Comparison of ENCODE assay signal across 11 mouse cellular contexts in the genomic region with DNA sequence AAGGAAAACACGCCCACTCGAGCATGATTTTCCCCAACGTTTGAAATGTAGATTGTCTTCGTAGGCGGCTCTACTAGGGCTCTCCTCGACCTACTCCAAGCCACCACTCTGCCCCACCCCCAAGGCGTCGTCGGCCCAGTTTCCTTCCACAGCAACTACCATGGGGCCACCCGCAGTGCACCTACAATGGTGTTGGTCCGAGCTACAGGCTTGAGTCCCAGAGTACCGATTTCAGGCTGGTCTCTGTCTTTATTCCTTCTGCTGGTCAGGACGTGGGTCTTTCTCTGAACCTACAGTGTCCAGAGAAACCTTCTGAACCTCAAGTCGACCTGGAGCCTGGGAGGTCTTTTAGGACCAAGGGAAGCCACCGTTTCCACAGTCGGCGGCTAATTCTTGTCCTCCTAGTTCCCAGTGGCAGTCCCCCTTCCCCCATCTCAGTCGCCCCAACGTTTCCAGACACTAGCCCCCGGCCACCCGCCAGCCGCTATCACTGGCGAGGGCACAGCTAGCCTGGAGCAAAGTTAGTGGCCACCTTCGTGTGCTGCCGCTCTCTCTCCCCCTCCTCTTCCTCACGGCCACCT. TPM values are rescaled to one million over a fixed set of nuclear protein-coding genes. Genes with fewer than 3 reads are reported as not detected.
DNase-seq lines count a peak whose midpoint lies in the region; ATAC-seq lines count a peak whose summit lies in the region.
"Had no signal": no experiment of that assay in that cellular context is flagged by ENCODE, and none has a peak within 500 bp of the region (broad histone marks: within the 10 kb centered on the region; RNA-seq: fewer than 3 reads in every experiment).

No protein-coding gene starts in this region.

- ATAC-seq in embryonic facial prominence, embryonic 14.5 days (ENCODE audit: low read depth): no peak

- intact Hi-C loops in left cerebral cortex, postnatal 36 days (cut with DNase I): loop anchor here (2.0 to 5.0 kb wide), 4 partner anchors 43 to 288 kb away; no protein-coding TSS in a partner anchor

- peak overlapping the region; percentile 75 for H3K4me3 ChIP-seq in heart, embryonic 10.5 days
- peak overlapping the region; percentile 55 for H3K4me3 ChIP-seq in embryonic facial prominence, embryonic 14.5 days (ENCODE audit: low read depth, low read length)

- H3K27ac ChIP-seq in heart, embryonic 10.5 days: peak overlapping the region; percentile 75
- no peak overlapping the region for H3K27ac ChIP-seq in embryonic facial prominence, embryonic 14.5 days (replicated peaks; ENCODE audit: low read depth, low read length)

- H3K9me3 ChIP-seq in heart, embryonic 10.5 days: no peaks in the 10 kb centered on the region
- no peaks in the 10 kb centered on the region for H3K9me3 ChIP-seq in embryonic facial prominence, embryonic 14.5 days (ENCODE audit: control insufficient read depth, low read length)

- peaks cover 24% of the 10 kb centered on the region for H3K4me1 ChIP-seq in heart, embryonic 10.5 days
- H3K4me1 ChIP-seq in embryonic facial prominence, embryonic 14.5 days (ENCODE audit: control insufficient read depth, insufficient read depth, low read length): no peaks in the 10 kb centered on the region

- peaks cover 55% of the 10 kb centered on the region for H3K27me3 ChIP-seq in heart, embryonic 10.5 days (ENCODE audit: insufficient read depth, poor library complexity, severe bottlenecking)
- H3K27me3 ChIP-seq in embryonic facial prominence, embryonic 14.5 days (replicated peaks; ENCODE audit: control insufficient read depth, insufficient read depth, low read length): peaks cover 47% of the 10 kb centered on the region
- H3K27me3 ChIP-seq: CH12.LX had no signal

- peak overlapping the region; percentile 59 for H3K9ac ChIP-seq in embryonic facial prominence, embryonic 14.5 days (ENCODE audit: low read depth, low read length)

- WGBS in heart, embryonic 10.5 days: 1% methylated on average over 26 of the region's 26 CpGs
- 2% methylated on average over 26 of the region's 26 CpGs for WGBS in embryonic facial prominence, embryonic 14.5 days

- H3K4me2 ChIP-seq in embryonic facial prominence, embryonic 14.5 days (ENCODE audit: low read depth, low read length): peak overlapping the region; percentile 96

- DNase-seq in heart, embryonic 10.5 days (ENCODE audit: low spot score): no peak
- no peak for DNase-seq in heart, adult 9 months (ENCODE audit: low spot score in 2 of 2)
- DNase-seq in WW6 (ENCODE audit: low read depth, low spot score): peak; percentile 39
- peak; percentile 7 for DNase-seq in embryonic facial prominence, embryonic 14.5 days (ENCODE audit: low spot score)
- DNase-seq in left cerebral cortex, postnatal 36 days (ENCODE audit: low spot score in 2 of 2): peak; percentile 37 to 50
- DNase-seq in right cerebral cortex, postnatal 10 days (ENCODE audit: low spot score in 2 of 2): peak; percentile 43 to 53
- DNase-seq in adrenal gland, adult 18-20 months (ENCODE audit: low spot score in 2 of 2): no peak
- no peak for DNase-seq in lung, postnatal 10 days

- H3K36me3 ChIP-seq in heart, embryonic 10.5 days: no peaks in the 10 kb centered on the region
- no peaks in the 10 kb centered on the region for H3K36me3 ChIP-seq in embryonic facial prominence, embryonic 14.5 days (ENCODE audit: control insufficient read depth, insufficient read depth, low read length)

RNA-seq across cellular contexts. Expression of a gene that starts 1.0 kb away (rescaled TPM):
- 0.28 TPM in 1 of 2 replicates, not detected in the other for polyA plus RNA-seq in heart, embryonic 10.5 days (2016; fragmentation: Nextera tagmentation; extraction: Ambion mirVana)
- not detected in 2 replicates for polyA plus RNA-seq in embryonic facial prominence, embryonic 14.5 days (2014; fragmentation: Nextera tagmentation; extraction: Ambion mirVana)
- total RNA-seq in left cerebral cortex, postnatal 36 days (2021): 1 to 10 TPM; 1.5 to 2.1 TPM
- not detected for total RNA-seq in adrenal gland, adult 18-20 months (2021)
- total RNA-seq: CH12.LX; gastrocnemius, postnatal 4 days had no signal
- polyA plus RNA-seq: spleen, adult 2 months had no signal

RNA-seq across cellular contexts. Expression of a gene that starts 1.0 kb away (rescaled TPM):
- 2.2 and 2.5 TPM in 2 replicates for polyA plus RNA-seq in heart, embryonic 10.5 days (2016; fragmentation: Nextera tagmentation; extraction: Ambion mirVana)
- polyA plus RNA-seq in embryonic facial prominence, embryonic 14.5 days (2014; fragmentation: Nextera tagmentation; extraction: Ambion mirVana): 6.9 and 7.4 TPM in 2 replicates
- 10 to 100 TPM; 59.2 to 67.5 TPM for total RNA-seq in left cerebral cortex, postnatal 36 days (2021)
- total RNA-seq in adrenal gland, adult 18-20 months (2021): 1 to 10 TPM in 1 of 2 experiments, under 1 TPM in 1; 0.86 to 1.3 TPM
- total RNA-seq: CH12.LX had no signal
- polyA plus RNA-seq: spleen, adult 2 months had no signal

Comparison
In these comparisons a context has a peak if more than half of its experiments do, and no peak if none do; other contexts are left out.
1. DNase-seq: peak in WW6 (single experiment), embryonic facial prominence, embryonic 14.5 days (single experiment), left cerebral cortex, postnatal 36 days (2 of 2) and right cerebral cortex, postnatal 10 days (2 of 2); none in heart, embryonic 10.5 days (single experiment), heart, adult 9 months (0 of 2), adrenal gland, adult 18-20 months (0 of 2) and lung, postnatal 10 days (single experiment).
2. RNA of a gene that starts 1.0 kb away (total RNA-seq): 59.2 to 67.5 TPM in left cerebral cortex, postnatal 36 days; 0.86 to 1.3 TPM in adrenal gland, adult 18-20 months; every median in the first group is over 10 times any median in the second.